Mouse (Mus musculus) WW6 (cell line): ENCODE measurements around the gene Shq1.

Experiments used
- DNase-seq: peaks from one replicate; pipeline ENCODE4 v3.0.0-alpha.2; 2013; ENCODE audit warnings: low read depth, low spot score

The Shq1 gene

GRCm38 (mm10) chr6:100603702-100604101 is 67.3 kb downstream of the Shq1 start:
- DNase-seq = no peak

DNA sequence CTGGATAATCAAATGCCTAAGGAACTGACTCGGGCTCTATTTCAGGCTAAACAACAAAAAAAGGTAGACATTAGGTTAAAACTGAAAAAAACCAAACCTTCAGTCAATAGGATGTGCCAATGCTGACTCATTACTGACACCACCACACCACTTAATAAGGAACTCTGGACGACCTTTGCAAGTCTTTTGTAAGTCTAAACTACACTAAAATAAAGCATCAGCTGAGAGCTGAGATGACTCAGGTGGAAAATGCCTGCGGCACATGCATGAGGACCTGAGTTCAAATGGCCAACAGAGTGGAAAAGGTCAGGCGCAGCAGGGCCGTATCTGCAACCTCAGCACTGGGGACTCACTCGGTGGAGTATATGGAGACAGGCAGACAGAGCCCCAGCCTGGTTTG is 69.3 kb downstream of the Shq1 start:
- DNase-seq = no peak

GRCm38 (mm10) chr6:100593857-100594256 is 77.1 kb downstream of the Shq1 start:
- DNase-seq = no peak

DNA sequence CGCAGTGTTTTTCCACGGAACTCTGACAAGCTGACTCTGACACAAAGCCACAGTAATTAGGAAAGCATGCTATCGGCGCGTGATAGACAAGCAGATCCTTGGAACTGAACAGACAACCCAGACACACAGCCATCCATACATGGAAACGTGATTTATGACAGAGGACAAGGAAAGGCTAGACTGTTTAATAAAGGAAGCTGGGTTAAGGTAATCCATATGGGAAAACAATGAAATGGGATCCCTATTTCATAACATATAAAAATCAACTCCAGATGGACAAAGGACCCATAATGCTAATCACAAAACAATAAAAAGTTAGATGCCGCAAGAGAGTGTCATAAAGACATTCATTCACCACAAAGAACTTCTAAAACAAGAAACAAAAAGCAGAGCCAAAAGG is 78.0 kb downstream of the Shq1 start:
- DNase-seq = no peak

GRCm38 (mm10) chr6:100590602-100591001 is 80.4 kb downstream of the Shq1 start:
- DNase-seq = no peak

DNA sequence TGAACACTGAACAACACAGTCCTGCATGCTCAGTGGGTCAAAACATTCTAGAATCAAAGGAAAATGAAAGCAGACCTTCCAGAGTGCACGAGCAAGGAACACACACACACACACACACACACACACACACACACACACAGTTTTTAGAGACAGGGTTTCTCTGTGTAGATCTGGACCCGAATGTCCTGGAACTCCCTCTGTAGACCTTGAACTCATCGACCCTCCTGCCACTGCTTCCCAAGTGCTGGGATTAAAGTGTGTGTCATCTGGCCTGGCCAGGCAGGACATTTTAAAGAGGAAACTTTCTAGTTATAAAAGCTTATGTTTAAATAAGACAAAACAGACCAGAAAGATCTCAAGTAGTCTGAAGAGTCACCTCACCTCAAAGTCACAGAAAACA is 82.1 kb downstream of the Shq1 start:
- no peak for DNase-seq

GRCm38 (mm10) chr6:100586758-100587157 is 84.2 kb downstream of the Shq1 start:
- no peak for DNase-seq

GRCm38 (mm10) chr6:100581951-100582350 is 89.0 kb downstream of the Shq1 start:
- DNase-seq = no peak

DNA sequence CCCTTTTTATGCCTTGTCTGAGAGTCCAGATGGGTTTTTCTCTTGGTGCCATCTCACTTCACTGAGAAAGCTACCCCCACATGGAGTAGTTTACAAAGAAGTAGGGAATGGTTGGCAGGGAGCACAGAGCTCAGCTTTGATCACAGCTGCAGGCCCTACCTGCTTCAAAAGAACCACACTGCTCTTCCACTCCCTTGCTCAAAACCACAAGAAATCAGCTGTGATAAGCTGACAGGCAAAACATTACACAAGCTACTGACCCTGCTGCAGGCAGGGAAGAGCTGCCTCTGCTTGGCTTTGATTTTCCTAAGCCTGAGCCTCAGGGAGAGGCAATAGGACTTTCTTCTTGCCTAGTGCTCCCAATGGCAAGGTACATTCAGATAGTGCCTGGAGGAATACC is 89.9 kb downstream of the Shq1 start:
- DNase-seq = no peak

DNA sequence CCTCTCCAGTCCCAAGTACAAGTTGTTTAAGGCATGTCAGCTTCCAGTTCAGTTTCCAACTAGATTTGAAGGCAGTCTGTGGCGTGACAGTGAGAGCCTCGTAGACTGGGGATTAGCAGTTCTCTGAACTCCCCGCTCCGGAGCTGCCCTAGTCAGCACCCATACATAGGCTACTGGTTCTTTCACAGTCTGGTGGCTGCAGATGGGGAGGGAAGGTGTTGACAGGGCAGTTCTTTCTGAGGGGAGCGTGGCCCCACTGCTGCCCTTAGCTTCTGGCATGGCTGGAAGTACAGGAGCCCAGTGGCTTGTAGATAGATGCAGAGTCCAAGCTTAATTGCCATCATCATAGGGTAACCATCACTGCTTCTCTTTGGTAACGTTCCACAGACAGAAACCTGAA is 93.4 kb downstream of the Shq1 start:
- DNase-seq = no peak

DNA sequence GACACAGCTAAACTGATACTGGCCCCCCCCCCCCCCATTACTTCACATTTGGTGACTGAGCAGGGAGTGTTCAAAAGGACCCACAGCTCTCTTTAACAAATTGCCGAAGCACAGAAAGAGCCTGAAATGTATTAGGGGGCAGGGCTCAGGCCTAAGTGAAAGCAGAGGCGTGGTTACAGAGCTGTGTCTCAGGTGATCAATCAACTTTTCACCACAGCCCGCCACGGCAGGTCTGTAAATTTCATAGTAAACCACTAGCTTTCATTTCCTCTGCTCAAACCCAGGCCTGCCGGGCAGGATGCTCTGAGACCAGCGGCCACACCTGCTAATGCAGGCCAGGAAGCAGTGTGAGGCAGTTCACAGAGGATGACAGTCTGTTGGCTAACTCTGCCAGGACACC is 94.8 kb downstream of the Shq1 start:
- DNase-seq = no peak

- no peak for DNase-seq
Observed at GRCm38 (mm10) chr6:100566774-100567173, 104.2 kb downstream of the Shq1 start.

GRCm38 (mm10) chr6:100564516-100564915 is 106.4 kb downstream of the Shq1 start:
- DNase-seq = no peak

GRCm38 (mm10) chr6:100563552-100564341 is 107.2 kb downstream of the Shq1 start:
- no peak for DNase-seq

- DNase-seq = no peak
Observed at GRCm38 (mm10) chr6:100562719-100563551, 108.0 kb downstream of the Shq1 start.

- no peak for DNase-seq
Observed at GRCm38 (mm10) chr6:100558057-100558456, 112.9 kb downstream of the Shq1 start.

- no peak for DNase-seq
Observed at GRCm38 (mm10) chr6:100542154-100542997, 128.6 kb downstream of the Shq1 start.

DNA sequence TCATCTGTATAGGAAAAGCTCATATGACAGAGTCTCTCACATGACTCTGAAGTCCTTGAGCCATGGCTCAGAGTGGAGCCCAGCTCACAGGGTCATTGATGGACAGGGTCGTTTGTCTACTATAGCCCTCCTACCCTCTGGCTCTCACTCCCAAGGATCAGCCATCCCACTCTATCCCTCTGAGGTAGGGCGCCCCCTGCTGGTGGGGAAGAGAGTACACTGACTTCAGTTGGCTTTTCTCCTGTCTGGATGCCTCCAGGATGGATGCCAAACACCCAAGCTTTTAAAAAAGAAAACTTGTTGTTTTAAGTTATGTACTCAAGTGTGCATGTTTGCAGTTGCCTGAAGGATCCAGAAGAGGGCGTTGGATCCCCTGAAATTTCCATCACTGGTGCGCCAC is 131.3 kb downstream of the Shq1 start:
- no peak for DNase-seq

GRCm38 (mm10) chr6:100538570-100538969 is 132.4 kb downstream of the Shq1 start:
- no peak for DNase-seq

- no peak for DNase-seq
Observed at GRCm38 (mm10) chr6:100537987-100538386, 133.0 kb downstream of the Shq1 start.

DNA sequence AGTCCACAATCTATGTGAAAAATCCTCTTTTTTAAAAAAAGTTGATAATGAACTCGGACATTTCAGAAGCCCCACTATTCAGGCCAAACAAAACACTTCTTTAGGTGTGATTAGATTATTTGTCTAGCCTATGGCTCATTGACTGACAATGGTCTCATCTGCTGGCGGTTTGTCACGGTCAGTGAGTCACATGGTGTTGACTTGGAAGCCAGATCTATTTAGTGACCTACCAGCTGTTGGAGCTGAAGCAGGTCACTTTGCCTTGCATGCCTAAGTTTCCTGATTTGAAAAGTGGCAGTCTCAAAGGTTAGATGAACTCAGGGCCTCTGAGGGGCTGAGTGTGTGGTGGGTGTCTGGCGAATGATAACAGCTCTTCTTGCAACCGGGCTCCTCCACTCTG is 133.9 kb downstream of the Shq1 start:
- DNase-seq = no peak

DNA sequence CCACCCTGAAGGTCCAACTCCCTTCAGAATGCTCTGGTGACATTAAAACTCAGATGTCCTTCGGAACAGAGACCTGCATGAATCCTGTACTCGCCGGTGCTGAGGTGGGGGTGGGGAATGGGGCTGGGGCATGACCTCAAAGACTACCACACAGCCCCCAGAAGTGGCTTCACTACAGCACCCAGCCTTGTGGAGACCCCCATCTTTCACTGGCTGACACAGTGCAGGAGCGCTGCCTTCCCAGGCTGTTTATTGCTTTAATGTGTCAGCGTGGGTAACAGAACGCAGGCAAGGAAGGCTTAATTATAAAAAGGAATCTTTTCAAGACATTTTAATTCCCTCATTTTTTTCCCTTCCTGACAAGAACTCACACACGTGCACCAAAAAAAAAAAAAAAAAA is 137.6 kb downstream of the Shq1 start:
- DNase-seq = no peak
